Mouse (Mus musculus): ENCODE results near the gene Fam213a. TPM values are rescaled to one million over a fixed set of nuclear protein-coding genes. Genes with fewer than 3 reads are reported as not detected.

Fam213a gene
- polyA plus RNA-seq, 1 experiment = 150 TPM

GRCm38 (mm10) chr14:40964881-40965280 is 48.7 kb downstream of the Fam213a start:
- Histone ChIP-seq H3K4me3 (replicated peaks; ENCODE audit: insufficient read depth, low read depth, low read length) (no peak overlapping the region), H3K4me1 (ENCODE audit: control insufficient read depth, insufficient read depth, low read length) (0 out of 2 replicates have a peak, but pooled peaks cover 6% of the 10 kb centered on the region), H3K27ac (ENCODE audit: insufficient read depth, low read length) (no peak overlapping the region), H3K27me3 (ENCODE audit: control insufficient read depth, insufficient read depth, low read length) (no peaks in the 10 kb centered on the region)
- no peak for DNase-seq
- TF ChIP-seq POLR2A (IDR thresholded peaks at IDR 0.05; ENCODE audit: borderline replicate concordance, insufficient read depth, low read length) = no peak
- TF ChIP-seq CTCF (IDR thresholded peaks at IDR 0.05; ENCODE audit: borderline replicate concordance, insufficient read depth, low read depth, low read length) = no peak

GRCm38 (mm10) chr14:40964214-40964610 is 49.4 kb downstream of the Fam213a start:
- no peak overlapping the region for H3K27ac ChIP-seq (ENCODE audit: insufficient read depth, low read length)
- H3K27me3 ChIP-seq (ENCODE audit: control insufficient read depth, insufficient read depth, low read length) = no peaks in the 10 kb centered on the region
- 96% methylated on average over 3 of the region's 3 CpGs for WGBS
- H3K4me3 ChIP-seq (replicated peaks; ENCODE audit: insufficient read depth, low read depth, low read length) = no peak overlapping the region
- no peak for TF ChIP-seq CTCF (IDR thresholded peaks at IDR 0.05; ENCODE audit: borderline replicate concordance, insufficient read depth, low read depth, low read length)
- TF ChIP-seq POLR2A (IDR thresholded peaks at IDR 0.05; ENCODE audit: borderline replicate concordance, insufficient read depth, low read length) = no peak
- no peak for DNase-seq
- 0 out of 2 replicates have a peak, but pooled peaks cover 6% of the 10 kb centered on the region for H3K4me1 ChIP-seq (ENCODE audit: control insufficient read depth, insufficient read depth, low read length)

GRCm38 (mm10) chr14:40963501-40964213 is 49.9 kb downstream of the Fam213a start:
- no peaks in the 10 kb centered on the region for H3K27me3 ChIP-seq (ENCODE audit: control insufficient read depth, insufficient read depth, low read length)
- H3K4me3 ChIP-seq (replicated peaks; ENCODE audit: insufficient read depth, low read depth, low read length) = no peak overlapping the region
- TF ChIP-seq CTCF (IDR thresholded peaks at IDR 0.05; ENCODE audit: borderline replicate concordance, insufficient read depth, low read depth, low read length) (no peak), POLR2A (IDR thresholded peaks at IDR 0.05; ENCODE audit: borderline replicate concordance, insufficient read depth, low read length) (no peak)
- H3K4me1 ChIP-seq (ENCODE audit: control insufficient read depth, insufficient read depth, low read length) = 0 out of 2 replicates have a peak, but pooled peaks cover 7% of the 10 kb centered on the region
- H3K27ac ChIP-seq (ENCODE audit: insufficient read depth, low read length) = no peak overlapping the region
- 78% methylated on average over 3 of the region's 3 CpGs for WGBS
- DNase-seq = no peak

DNA sequence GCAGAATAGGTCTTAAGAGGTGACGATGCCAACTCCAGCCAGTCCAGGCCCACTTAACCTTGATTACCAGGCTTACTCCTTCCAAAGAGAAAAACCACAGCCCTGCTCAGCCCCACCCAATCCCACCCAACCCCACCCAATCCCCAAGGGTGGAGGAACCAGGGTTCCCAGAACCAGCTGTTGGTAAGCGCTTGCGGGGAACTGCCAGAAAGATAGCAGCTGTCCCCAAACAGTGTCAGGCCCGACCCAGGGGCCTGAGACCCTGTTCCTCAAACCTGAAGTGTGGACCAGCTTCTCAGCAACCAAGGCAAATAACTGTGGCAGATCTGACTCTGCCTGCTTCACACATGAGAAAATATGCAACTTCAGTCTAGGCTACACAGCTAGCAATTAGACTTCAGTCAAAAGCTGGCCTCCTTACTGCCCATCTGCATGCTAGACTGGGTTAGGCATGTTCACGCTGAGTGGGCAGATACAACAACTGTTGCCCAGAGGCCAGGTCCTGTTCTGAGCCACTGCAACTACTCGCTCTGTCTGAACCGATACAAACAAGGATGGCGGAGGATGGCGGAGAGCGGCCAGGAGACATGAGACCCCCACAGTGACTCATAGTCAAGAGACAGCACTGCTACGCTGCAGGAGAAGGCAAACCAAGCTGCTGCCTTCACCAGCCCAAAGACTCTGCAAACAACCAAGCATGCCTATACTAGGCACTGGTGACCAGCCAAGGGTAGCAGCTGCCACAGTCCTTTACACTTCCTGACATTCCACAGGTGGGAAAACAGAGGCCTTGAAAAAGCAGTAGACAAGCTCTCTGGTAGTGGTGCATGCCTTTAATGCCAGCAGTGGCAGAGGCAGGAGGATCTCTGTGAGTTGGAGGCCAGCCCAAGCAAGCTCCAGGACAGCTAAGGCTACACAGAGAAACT is 51.0 kb downstream of the Fam213a start:
- H3K4me3 ChIP-seq (replicated peaks; ENCODE audit: insufficient read depth, low read depth, low read length) = no peak overlapping the region
- H3K27ac ChIP-seq (ENCODE audit: insufficient read depth, low read length) = no peak overlapping the region
- 0 out of 2 replicates have a peak, but pooled peaks cover 10% of the 10 kb centered on the region for H3K4me1 ChIP-seq (ENCODE audit: control insufficient read depth, insufficient read depth, low read length)
- no peak for DNase-seq
- H3K27me3 ChIP-seq (ENCODE audit: control insufficient read depth, insufficient read depth, low read length) = no peaks in the 10 kb centered on the region
- TF ChIP-seq POLR2A (IDR thresholded peaks at IDR 0.05; ENCODE audit: borderline replicate concordance, insufficient read depth, low read length) = no peak
- 67% methylated on average over 11 of the region's 11 CpGs for WGBS

DNA sequence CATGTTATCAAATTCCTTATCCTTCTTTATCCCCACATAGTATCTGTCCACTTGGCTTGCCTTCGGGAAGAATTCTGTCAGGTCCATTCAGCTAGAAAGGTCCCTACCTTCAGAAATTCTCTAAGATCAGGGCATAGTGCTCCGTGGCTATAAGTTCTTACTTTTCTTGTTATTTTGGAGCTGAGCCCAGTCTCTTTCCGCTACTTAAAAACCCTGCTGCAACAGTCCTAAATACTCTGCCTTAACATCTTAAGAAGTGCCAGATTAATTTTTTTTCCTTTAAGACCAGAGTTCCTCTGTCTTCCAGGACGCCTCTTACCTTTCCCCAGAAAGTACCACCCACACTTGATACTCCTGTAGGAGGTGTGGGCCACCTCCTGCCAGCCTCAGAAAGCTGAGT is 53.4 kb downstream of the Fam213a start:
- no peak for TF ChIP-seq CTCF (IDR thresholded peaks at IDR 0.05; ENCODE audit: borderline replicate concordance, insufficient read depth, low read depth, low read length)
- TF ChIP-seq POLR2A (IDR thresholded peaks at IDR 0.05; ENCODE audit: borderline replicate concordance, insufficient read depth, low read length) = no peak
- Histone ChIP-seq H3K4me3 (replicated peaks; ENCODE audit: insufficient read depth, low read depth, low read length) (no peak overlapping the region), H3K27me3 (ENCODE audit: control insufficient read depth, insufficient read depth, low read length) (no peaks in the 10 kb centered on the region), H3K27ac (ENCODE audit: insufficient read depth, low read length) (no peak overlapping the region), H3K4me1 (ENCODE audit: control insufficient read depth, insufficient read depth, low read length) (peaks cover 19% of the 10 kb centered on the region)
- 57% methylated on average over 4 of the region's 4 CpGs for WGBS
- DNase-seq = no peak

DNA sequence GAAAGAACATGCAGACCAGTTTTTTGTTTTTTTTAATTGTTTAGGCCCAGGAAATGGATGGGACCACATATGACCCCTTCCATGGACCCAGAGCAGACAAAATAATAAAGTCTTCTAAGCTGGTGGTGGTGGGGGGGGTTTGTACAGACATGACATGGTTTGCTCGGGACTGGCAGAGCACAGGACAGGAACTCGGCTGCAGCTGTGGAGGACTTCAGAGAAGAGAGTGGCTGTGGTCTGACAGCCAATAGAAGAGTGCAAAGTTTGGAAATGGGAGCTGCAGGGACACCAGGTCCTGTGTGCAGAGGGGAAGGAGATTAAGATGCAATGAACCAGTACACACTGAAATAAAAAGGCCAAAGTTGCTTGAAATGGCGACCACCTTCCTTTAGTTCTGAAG is 54.0 kb downstream of the Fam213a start:
- no peak overlapping the region for H3K27ac ChIP-seq (ENCODE audit: insufficient read depth, low read length)
- WGBS = 64% methylated on average over 3 of the region's 3 CpGs
- no peaks in the 10 kb centered on the region for H3K27me3 ChIP-seq (ENCODE audit: control insufficient read depth, insufficient read depth, low read length)
- TF ChIP-seq POLR2A (IDR thresholded peaks at IDR 0.05; ENCODE audit: borderline replicate concordance, insufficient read depth, low read length) = no peak
- no peak for DNase-seq
- H3K4me3 ChIP-seq (replicated peaks; ENCODE audit: insufficient read depth, low read depth, low read length) = no peak overlapping the region
- H3K4me1 ChIP-seq (ENCODE audit: control insufficient read depth, insufficient read depth, low read length) = peaks cover 18% of the 10 kb centered on the region

- Histone ChIP-seq H3K4me3 (replicated peaks; ENCODE audit: insufficient read depth, low read depth, low read length) (no peak overlapping the region), H3K4me1 (ENCODE audit: control insufficient read depth, insufficient read depth, low read length) (peaks cover 18% of the 10 kb centered on the region), H3K27me3 (ENCODE audit: control insufficient read depth, insufficient read depth, low read length) (no peaks in the 10 kb centered on the region), H3K27ac (ENCODE audit: insufficient read depth, low read length) (0 out of 2 replicates have a peak overlapping the region, but pooled peaks have one; percentile 40)
- DNase-seq = no peak
- no peak for TF ChIP-seq CTCF (IDR thresholded peaks at IDR 0.05; ENCODE audit: borderline replicate concordance, insufficient read depth, low read depth, low read length)
- no peak for TF ChIP-seq POLR2A (IDR thresholded peaks at IDR 0.05; ENCODE audit: borderline replicate concordance, insufficient read depth, low read length)
- 94% methylated on average over 2 of the region's 2 CpGs for WGBS
These were observed 54.6 kb downstream of the Fam213a start for GRCm38 (mm10) chr14:40958986-40959381.
